Mouse (Mus musculus): Measurements from ENCODE around the gene Zfpm1.

Zfpm1 gene

GRCm38 (mm10) chr8:122362967-122363366, 81.0 kb downstream of the Zfpm1 start:
- in situ Hi-C loops (cut with MboI; ENCODE audit: unreplicated experiment in 2 of 2): no loop called here

DNA sequence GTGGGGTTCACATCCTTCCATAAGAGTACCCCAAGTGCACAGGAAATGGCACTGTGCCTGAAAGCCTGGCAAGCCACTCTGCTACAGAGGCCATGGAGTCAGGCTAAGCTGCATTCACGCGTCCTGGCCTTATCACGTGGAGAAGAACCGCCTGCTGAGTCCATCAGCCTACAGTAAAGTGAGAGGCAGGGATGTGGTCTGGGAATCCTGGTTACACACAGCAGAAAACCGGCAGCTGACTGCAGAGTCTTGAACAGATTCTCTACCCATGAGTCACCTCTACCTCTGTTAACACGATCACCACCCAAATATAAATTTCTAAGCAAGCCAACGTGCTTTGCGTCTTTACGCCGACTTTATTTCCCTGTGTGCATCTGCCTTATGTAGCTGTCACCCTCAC, 86.6 kb downstream of the Zfpm1 start:
- in situ Hi-C loops (cut with MboI; ENCODE audit: unreplicated experiment in 2 of 2): loop anchor here (5.0 kb wide), 2 partner anchors 36 to 96 kb away; no protein-coding TSS in a partner anchor

- in situ Hi-C loops (cut with MboI; ENCODE audit: unreplicated experiment in 2 of 2): loop anchor here (5.0 to 10.0 kb wide), 3 partner anchors 37 to 855 kb away; partner anchors contain the start of gene Cdk10 (in 1 of the 2)
These were observed 87.7 kb downstream of the Zfpm1 start for GRCm38 (mm10) chr8:122369665-122370064.

GRCm38 (mm10) chr8:122371706-122372105, 89.8 kb downstream of the Zfpm1 start:
- in situ Hi-C loops (cut with MboI; ENCODE audit: unreplicated experiment in 2 of 2): loop anchor here in 1 of 2 experiments (10.0 kb wide), 1 partner anchor 853 kb away; the partner anchor contains the start of gene Cdk10

- in situ Hi-C loops (cut with MboI; ENCODE audit: unreplicated experiment in 2 of 2): loop anchor here in 1 of 2 experiments (10.0 kb wide), 1 partner anchor 849 kb away; the partner anchor contains the start of gene Cdk10
These were observed 93.4 kb downstream of the Zfpm1 start for GRCm38 (mm10) chr8:122375320-122375719.

DNA sequence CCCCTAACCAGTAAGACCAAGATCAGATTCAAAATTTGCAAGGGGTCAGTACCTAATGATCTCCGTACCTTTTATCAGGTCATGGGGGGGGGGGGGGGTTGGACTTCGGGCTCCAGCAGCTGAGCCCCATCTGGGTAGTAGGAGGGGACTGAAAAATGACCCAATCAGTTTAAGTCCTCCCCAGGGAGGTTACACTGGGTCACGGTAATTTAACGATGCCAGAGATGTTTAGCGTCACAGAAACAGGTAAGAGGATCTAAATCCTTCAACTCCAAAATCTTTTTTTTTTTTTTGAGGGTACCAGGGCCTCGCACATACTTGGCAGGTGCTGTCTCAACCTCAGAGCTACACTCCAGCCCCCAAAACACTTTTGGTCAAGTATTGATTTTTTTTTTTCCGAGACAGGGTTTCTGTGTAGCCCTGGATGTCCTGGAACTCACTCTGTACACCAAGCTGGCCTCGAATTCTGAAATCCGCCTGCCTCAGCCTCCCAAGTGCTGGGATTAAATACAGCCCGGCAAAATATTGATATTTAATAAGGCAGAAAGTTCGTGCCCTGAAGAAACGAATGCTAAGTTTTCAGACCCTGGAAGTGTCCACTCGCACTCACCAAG, 93.9 kb downstream of the Zfpm1 start:
- in situ Hi-C loops (cut with MboI; ENCODE audit: unreplicated experiment in 2 of 2): loop anchor here in 1 of 2 experiments (10.0 kb wide), 1 partner anchor 849 kb away; the partner anchor contains the start of gene Cdk10

DNA sequence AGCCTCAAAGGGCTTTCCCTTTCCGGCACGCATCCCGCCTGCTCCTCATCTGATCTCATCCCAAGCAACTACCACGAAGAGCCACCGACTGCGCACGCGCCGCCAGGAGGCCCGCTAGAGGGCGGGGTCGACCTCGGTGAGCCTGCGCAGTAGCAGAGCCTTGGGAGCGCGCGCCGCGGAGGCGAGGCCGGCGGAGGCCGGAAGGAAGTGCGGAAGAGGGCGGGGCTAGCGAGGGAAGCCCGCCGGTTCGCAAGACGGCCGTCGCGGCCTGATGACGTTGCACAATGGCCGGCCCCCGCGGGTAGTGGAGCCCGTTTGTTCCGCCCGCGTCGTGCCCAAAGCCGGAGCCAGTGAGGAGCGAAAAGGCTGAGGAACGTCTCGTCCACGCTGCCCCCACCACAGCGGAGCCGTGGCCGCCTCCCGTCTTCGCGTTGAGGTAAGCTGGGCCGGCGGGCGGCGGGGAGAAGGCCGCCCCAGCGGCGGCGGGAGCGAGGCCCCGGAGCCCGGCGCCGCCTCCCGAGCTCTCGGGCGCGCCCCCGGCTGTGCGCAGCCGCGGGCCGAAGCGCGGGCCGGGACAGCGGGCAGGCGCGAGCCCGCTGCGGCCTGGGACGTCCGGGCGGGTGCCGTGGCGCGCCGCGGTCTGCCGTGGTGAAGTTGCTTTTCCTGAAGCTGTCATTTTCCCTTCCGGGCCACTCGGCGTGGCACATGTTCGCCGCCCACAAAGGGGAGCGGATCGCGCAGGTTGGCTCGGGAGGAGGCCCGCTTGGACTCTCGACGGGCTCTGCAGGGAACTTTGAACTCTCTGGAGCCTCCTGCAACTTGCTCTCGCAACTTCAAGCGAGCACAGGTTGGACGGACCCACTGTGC, 94.7 kb downstream of the Zfpm1 start, which contains the start of gene Zc3h18:
TSS of gene Zc3h18 (plus strand) at position 245 of the 867 bp plus-strand sequence.
- in situ Hi-C loops (cut with MboI; ENCODE audit: unreplicated experiment in 2 of 2): loop anchor here in 1 of 2 experiments (10.0 kb wide), 1 partner anchor 848 kb away; the partner anchor contains the start of gene Cdk10

DNA sequence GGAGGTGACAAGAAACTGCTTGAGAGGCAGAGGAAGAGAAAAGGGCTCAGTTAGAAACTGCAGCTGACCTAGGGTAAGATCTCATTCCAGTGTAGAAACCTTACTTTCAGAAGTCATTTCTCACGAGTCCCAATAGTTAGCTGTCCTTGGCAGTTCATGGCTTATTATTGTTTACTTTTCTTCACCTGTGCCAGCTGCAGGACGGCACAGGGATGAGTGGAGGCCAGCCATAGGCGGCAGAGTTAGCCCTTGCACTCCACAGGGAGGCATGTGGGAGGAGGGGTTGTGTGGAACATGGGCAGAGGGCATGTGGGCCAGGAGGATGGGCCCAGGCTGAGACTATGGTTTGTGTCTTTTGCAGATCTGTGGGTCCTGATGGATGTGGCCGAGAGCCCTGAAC, 101.1 kb downstream of the Zfpm1 start:
- in situ Hi-C loops (cut with MboI; ENCODE audit: unreplicated experiment in 2 of 2): loop anchor here in 1 of 2 experiments (5.0 kb wide), 1 partner anchor 44 kb away; no protein-coding TSS in a partner anchor

All from v-Abl transformed pro-B cells (cell line).